Mouse (Mus musculus) thymus, adult 2 months (tissue): Measurements from ENCODE around the gene Tfdp1.

ENCODE experiments used
- CTCF ChIP-seq: fragments of 200-500 bp; IDR thresholded peaks from 2 replicates; pipeline ENCODE4 v1.5.1; 2012; ENCODE audit warnings: mild to moderate bottlenecking, control low read depth, low read length, moderate library complexity, borderline replicate concordance; ENCODE audit not compliant: control insufficient read depth, poor library complexity, insufficient read depth; ENCODE audit errors: extremely low read depth
- POLR2A ChIP-seq: fragments of 200-500 bp; IDR thresholded peaks from 2 replicates; pipeline ENCODE4 v1.6.1; 2012; ENCODE audit warnings: mild to moderate bottlenecking, low read length, control low read depth, moderate library complexity; ENCODE audit not compliant: control insufficient read depth, poor library complexity, insufficient read depth; ENCODE audit errors: extremely low read depth

DNA sequence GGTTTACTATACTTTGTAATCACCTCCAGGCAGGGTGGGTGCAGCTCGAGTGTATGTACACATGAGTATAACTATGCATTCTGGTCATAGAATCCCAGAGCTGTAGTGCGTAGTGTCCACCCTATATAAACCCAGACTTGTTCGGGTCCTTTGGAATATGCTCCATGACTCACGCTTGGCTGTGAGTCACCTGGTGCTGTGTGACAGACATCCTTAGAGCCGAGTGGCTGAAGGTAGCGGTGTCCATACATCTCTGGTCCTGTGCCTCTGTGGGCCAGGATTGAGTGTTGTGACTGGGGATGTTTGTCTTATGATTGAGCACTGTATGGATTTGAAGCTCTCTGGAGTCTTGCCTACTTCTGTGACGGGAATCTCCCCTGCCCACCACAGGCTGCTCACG lies 14.1 kb downstream of the Tfdp1 start:
- TF ChIP-seq CTCF (no peak), POLR2A (no peak)
